Mouse (Mus musculus): Measurements from ENCODE around the gene Rap1b. TPM values are rescaled to one million over a fixed set of nuclear protein-coding genes. Genes with fewer than 3 reads are reported as not detected.

Rap1b gene
- total RNA-seq, 2 experiments from 2014 or later = 59.7 to 61.2 TPM

- DNase-seq (ENCODE audit: extremely low spot score in 1 of 2, low spot score in 2 of 2) = no peak
- no peak for TF ChIP-seq CTCF (IDR thresholded peaks at IDR 0.05)
- intact Hi-C loops (cut with DNase I) = no loop called here
- Histone ChIP-seq H3K4me3 (no peak overlapping the region), H3K27ac (no peak overlapping the region)
Measured at GRCm38 (mm10) chr10:117772364-117773105, 73.3 kb downstream of the Rap1b start.

GRCm38 (mm10) chr10:117771131-117771510 is 74.7 kb downstream of the Rap1b start:
- no peak for DNase-seq (ENCODE audit: extremely low spot score in 1 of 2, low spot score in 2 of 2)
- intact Hi-C loops (cut with DNase I) = no loop called here
- no peak overlapping the region for H3K27ac ChIP-seq
- TF ChIP-seq CTCF (IDR thresholded peaks at IDR 0.05) = no peak
- no peak overlapping the region for H3K4me3 ChIP-seq

- TF ChIP-seq CTCF (IDR thresholded peaks at IDR 0.05) = no peak
- no peak overlapping the region for H3K4me3 ChIP-seq
- no peak for DNase-seq (ENCODE audit: extremely low spot score in 1 of 2, low spot score in 2 of 2)
- H3K27ac ChIP-seq = no peak overlapping the region
- intact Hi-C loops (cut with DNase I) = no loop called here
Measured at GRCm38 (mm10) chr10:117770286-117771130, 75.3 kb downstream of the Rap1b start.

- H3K4me3 ChIP-seq = no peak overlapping the region
- intact Hi-C loops (cut with DNase I) = no loop called here
- no peak overlapping the region for H3K27ac ChIP-seq
- no peak for DNase-seq (ENCODE audit: extremely low spot score in 1 of 2, low spot score in 2 of 2)
- no peak for TF ChIP-seq CTCF (IDR thresholded peaks at IDR 0.05)
Measured at GRCm38 (mm10) chr10:117769541-117770285, 76.1 kb downstream of the Rap1b start.

- no peak for DNase-seq (ENCODE audit: extremely low spot score in 1 of 2, low spot score in 2 of 2)
- Histone ChIP-seq H3K27ac (no peak overlapping the region), H3K4me3 (no peak overlapping the region)
- intact Hi-C loops (cut with DNase I) = no loop called here
- no peak for TF ChIP-seq CTCF (IDR thresholded peaks at IDR 0.05)
Measured at GRCm38 (mm10) chr10:117768141-117768440, 77.7 kb downstream of the Rap1b start.

- intact Hi-C loops (cut with DNase I) = no loop called here
- no peak for DNase-seq (ENCODE audit: extremely low spot score in 1 of 2, low spot score in 2 of 2)
- Histone ChIP-seq H3K27ac (no peak overlapping the region), H3K4me3 (no peak overlapping the region)
- no peak for TF ChIP-seq CTCF (IDR thresholded peaks at IDR 0.05)
Measured at GRCm38 (mm10) chr10:117767286-117768140, 78.3 kb downstream of the Rap1b start.

- H3K4me3 ChIP-seq = no peak overlapping the region
- no peak for DNase-seq (ENCODE audit: extremely low spot score in 1 of 2, low spot score in 2 of 2)
- intact Hi-C loops (cut with DNase I) = no loop called here
- no peak overlapping the region for H3K27ac ChIP-seq
- TF ChIP-seq CTCF (IDR thresholded peaks at IDR 0.05) = no peak
Measured at GRCm38 (mm10) chr10:117766896-117767160, 79.0 kb downstream of the Rap1b start.

GRCm38 (mm10) chr10:117766111-117766895 is 79.5 kb downstream of the Rap1b start:
- intact Hi-C loops (cut with DNase I) = no loop called here
- TF ChIP-seq CTCF (IDR thresholded peaks at IDR 0.05) = no peak
- no peak for DNase-seq (ENCODE audit: extremely low spot score in 1 of 2, low spot score in 2 of 2)
- H3K27ac ChIP-seq = no peak overlapping the region
- H3K4me3 ChIP-seq = no peak overlapping the region

- no peak overlapping the region for H3K27ac ChIP-seq
- DNase-seq (ENCODE audit: extremely low spot score in 1 of 2, low spot score in 2 of 2) = no peak
- no peak overlapping the region for H3K4me3 ChIP-seq
- intact Hi-C loops (cut with DNase I) = no loop called here
- TF ChIP-seq CTCF (IDR thresholded peaks at IDR 0.05) = no peak
Measured at GRCm38 (mm10) chr10:117765116-117765894, 80.5 kb downstream of the Rap1b start.

GRCm38 (mm10) chr10:117764598-117764997 is 81.2 kb downstream of the Rap1b start:
- intact Hi-C loops (cut with DNase I) = no loop called here
- Histone ChIP-seq H3K27ac (no peak overlapping the region), H3K4me3 (no peak overlapping the region)
- no peak for DNase-seq (ENCODE audit: extremely low spot score in 1 of 2, low spot score in 2 of 2)
- TF ChIP-seq CTCF (IDR thresholded peaks at IDR 0.05) = no peak

Other genes starting within 250 kb of the Rap1b start
- gene Cpm, start 216.5 kb downstream of the Rap1b start, total RNA-seq (2021) = 1 to 10 TPM; 5.2 to 5.3 TPM
- gene Mdm2, start 135.3 kb downstream of the Rap1b start, total RNA-seq (2021) = 10 to 100 TPM; 58.7 to 65.5 TPM
- gene Slc35e3, start 99.7 kb downstream of the Rap1b start, total RNA-seq (2021) = 10 to 100 TPM; 27.7 to 28.8 TPM
- 10 to 100 TPM; 13.4 to 15.9 TPM for gene Nup107, start 53.3 kb downstream of the Rap1b start, total RNA-seq (2021)